Mouse (Mus musculus) liver, embryonic 11.5 days (tissue): Measurements from ENCODE around the gene Ngp. TPM values are rescaled to one million over a fixed set of nuclear protein-coding genes. Genes with fewer than 3 reads are reported as not detected.
"Not testable (repeated sequence)": the region's sequence is repeated elsewhere in the genome, so short reads cannot be mapped to it uniquely, and the experiment has no call there.

Experiments used
- ATAC-seq: fragments of 200-750 bp; cut with Nextera tagmentation; replicated peaks from 2 replicates; pipeline ENCODE4 v1.8.0; 2017; ENCODE audit warnings: moderate number of reproducible peaks, mild to moderate bottlenecking, moderate TSS enrichment, moderate library complexity; ENCODE audit not compliant: low FRiP score
- DNase-seq: peaks from one replicate; pipeline ENCODE4 v3.0.0-alpha.2; 2017; ENCODE audit warnings: low spot score
- H3K27ac ChIP-seq: fragments of 300-500 bp; sonication (generic); 2 replicates; pipeline ENCODE4 v1.5.1; 2014; ENCODE audit warnings: mild to moderate bottlenecking, low read depth, low read length, control low read depth
- H3K27me3 ChIP-seq: fragments of 300-500 bp; sonication (generic); replicated peaks from 2 replicates; pipeline ENCODE4 v1.6.1; 2014; ENCODE audit warnings: low read length, mixed read lengths; ENCODE audit not compliant: control insufficient read depth, insufficient read depth
- H3K36me3 ChIP-seq: fragments of 300-500 bp; sonication (generic); 2 replicates; pipeline ENCODE4 v1.6.1; 2014; ENCODE audit warnings: mild to moderate bottlenecking, low read length, moderate library complexity, mixed read lengths; ENCODE audit not compliant: control insufficient read depth, insufficient read depth
- H3K4me1 ChIP-seq: fragments of 300-500 bp; sonication (generic); replicated peaks from 2 replicates; pipeline ENCODE4 v1.6.1; 2014; ENCODE audit warnings: low read length, mixed read lengths; ENCODE audit not compliant: control insufficient read depth, insufficient read depth
- H3K4me2 ChIP-seq: fragments of 300-500 bp; sonication (generic); 2 replicates; pipeline ENCODE4 v1.6.1; 2014; ENCODE audit warnings: mild to moderate bottlenecking, control low read depth, moderate library complexity
- H3K4me3 ChIP-seq: fragments of 300-500 bp; sonication (generic); 2 replicates; pipeline ENCODE4 v1.5.1; 2014; ENCODE audit warnings: low read depth, low read length, control low read depth
- H3K9ac ChIP-seq: fragments of 300-500 bp; sonication (generic); 2 replicates; pipeline ENCODE4 v1.6.1; 2014; ENCODE audit warnings: low read depth, low read length, control low read depth
- H3K9me3 ChIP-seq: fragments of 300-500 bp; sonication (generic); 2 replicates; pipeline ENCODE4 v1.6.1; 2016; ENCODE audit warnings: low read length, inconsistent platforms, mixed read lengths; ENCODE audit not compliant: control insufficient read depth
- WGBS: fragments of 180-500 bp; shearing (Covaris S2); extraction: QIAGEN DNeasy Blood & Tissue Kit; methylation state at CpG from one replicate; pipeline ENCODE4 v1.1.7; 2014; 5-methylcytosine and 5-hydroxymethylcytosine counted together
- polyA plus RNA-seq: library from polyadenylated mRNA; unstranded; fragments of >200 nt; fragmentation: Nextera tagmentation; extraction: Ambion mirVana; gene quantifications from 2 replicates; pipeline ENCODE4 v1.2.1, GENCODE M21; 2014

The Ngp gene
- polyA plus RNA-seq = 16.6 and 19.0 TPM in 2 replicates

DNA sequence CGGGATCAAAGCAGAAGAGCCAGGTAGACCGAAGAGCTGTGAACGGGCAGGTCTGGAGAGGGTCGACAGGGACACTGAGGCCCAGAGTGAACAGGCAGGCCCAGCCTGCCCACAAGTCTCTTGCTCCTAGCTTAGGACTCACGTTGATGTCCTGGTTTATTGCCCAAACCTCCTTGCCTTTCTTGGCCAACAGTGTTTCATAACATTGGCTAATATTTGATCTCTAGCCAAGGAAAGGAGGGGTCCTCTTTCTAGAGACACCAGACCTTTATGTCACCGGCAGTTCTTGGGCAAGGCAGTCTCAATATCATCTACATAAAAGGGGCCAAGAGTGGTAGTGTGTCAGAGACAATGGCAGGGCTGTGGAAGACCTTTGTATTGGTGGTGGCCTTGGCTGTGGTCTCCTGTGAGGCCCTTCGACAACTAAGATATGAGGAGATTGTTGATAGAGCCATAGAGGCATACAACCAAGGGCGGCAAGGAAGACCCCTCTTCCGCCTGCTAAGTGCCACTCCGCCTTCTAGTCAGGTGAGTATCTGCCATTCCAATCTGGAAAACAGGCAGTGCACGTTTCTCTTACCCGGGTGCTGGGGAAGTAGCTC lies at the start of gene Ngp:
Ngp (plus strand) TSS at position 237 of the 602 bp plus-strand sequence.
- no peak for DNase-seq
- no peak within 1 kb of the TSS for H3K4me2 ChIP-seq
- no peaks in the 10 kb centered on the region for H3K9me3 ChIP-seq
- no peak within 1 kb of the TSS for H3K27ac ChIP-seq
- no peaks in the 10 kb centered on the region for H3K4me1 ChIP-seq
- H3K4me3 ChIP-seq = no peak within 1 kb of the TSS
- no peak within 1 kb of the TSS for H3K9ac ChIP-seq
- no peaks in the 10 kb centered on the region for H3K36me3 ChIP-seq
- ATAC-seq = no peak
- H3K27me3 ChIP-seq = no peaks in the 10 kb centered on the region
- WGBS = 82% methylated on average over 12 of the region's 12 CpGs

GRCm38 (mm10) chr9:110369860-110370259 lies 49.7 kb upstream of the Ngp start:
- no peaks in the 10 kb centered on the region for H3K27me3 ChIP-seq
- no peak overlapping the region for H3K9ac ChIP-seq
- WGBS = 80% methylated on average over 3 of the region's 3 CpGs

GRCm38 (mm10) chr9:110373871-110374270 lies 45.7 kb upstream of the Ngp start:
- Histone ChIP-seq H3K4me2 (no peak overlapping the region), H3K9me3 (no peaks in the 10 kb centered on the region), H3K4me3 (no peak overlapping the region), H3K36me3 (peaks cover 25% of the 10 kb centered on the region), H3K27me3 (no peaks in the 10 kb centered on the region), H3K4me1 (no peaks in the 10 kb centered on the region), H3K27ac (no peak overlapping the region), H3K9ac (no peak overlapping the region)
- no peak for ATAC-seq
- 91% methylated on average over 13 of the region's 13 CpGs for WGBS
- no peak for DNase-seq

More at GRCm38 (mm10) chr9:110369860-110370259, 49.7 kb upstream of the Ngp start:
- no peaks in the 10 kb centered on the region for H3K4me1 ChIP-seq
- H3K27ac ChIP-seq = no peak overlapping the region
- no peaks in the 10 kb centered on the region for H3K9me3 ChIP-seq
- no peak for ATAC-seq
- peaks cover 15% of the 10 kb centered on the region; the same call in 1 of the 2 replicates for H3K36me3 ChIP-seq
- DNase-seq = no peak
- H3K4me2 ChIP-seq = no peak overlapping the region
- no peak overlapping the region for H3K4me3 ChIP-seq

GRCm38 (mm10) chr9:110375668-110376067 lies 43.9 kb upstream of the Ngp start:
- Histone ChIP-seq H3K27ac (no peak overlapping the region), H3K4me3 (no peak overlapping the region), H3K4me1 (0 out of 2 replicates have a peak, but pooled peaks cover 2% of the 10 kb centered on the region), H3K4me2 (no peak overlapping the region), H3K27me3 (no peaks in the 10 kb centered on the region), H3K36me3 (peaks cover 29% of the 10 kb centered on the region), H3K9ac (no peak overlapping the region), H3K9me3 (no peaks in the 10 kb centered on the region)
- no peak for ATAC-seq
- WGBS = 95% methylated on average over 3 of the region's 3 CpGs
- DNase-seq = no peak

DNA sequence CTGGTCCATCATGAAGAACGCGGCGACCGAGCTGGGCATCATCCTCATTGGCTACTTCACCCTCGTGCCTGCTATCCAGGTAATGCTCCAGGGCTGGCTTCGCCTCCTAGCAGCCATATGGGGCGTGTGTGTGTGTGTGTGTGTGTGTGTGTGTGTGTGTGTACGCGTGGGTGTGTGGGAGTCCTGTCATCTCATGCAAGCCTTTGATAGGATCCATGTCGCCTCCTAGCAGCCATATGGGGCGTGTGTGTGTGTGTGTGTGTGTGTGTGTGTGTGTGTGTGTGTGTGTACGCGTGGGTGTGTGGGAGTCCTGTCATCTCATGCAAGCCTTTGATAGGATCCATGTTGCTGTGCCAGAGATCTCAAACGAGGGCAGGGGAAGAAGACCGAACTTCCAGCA lies 41.9 kb upstream of the Ngp start:
- not testable (repeated sequence) for ATAC-seq, H3K4me2 ChIP-seq, DNase-seq, H3K9me3 ChIP-seq, H3K27me3 ChIP-seq, H3K4me3 ChIP-seq, H3K4me1 ChIP-seq, H3K27ac ChIP-seq, H3K9ac ChIP-seq
- H3K36me3 ChIP-seq = peaks cover 29% of the 10 kb centered on the region
- 90% methylated on average over 13 of the region's 15 CpGs for WGBS

GRCm38 (mm10) chr9:110379361-110379760 lies 40.2 kb upstream of the Ngp start:
- Histone ChIP-seq H3K27me3 (no peaks in the 10 kb centered on the region), H3K36me3 (peaks cover 31% of the 10 kb centered on the region), H3K9ac (no peak overlapping the region), H3K4me1 (0 out of 2 replicates have a peak, but pooled peaks cover 5% of the 10 kb centered on the region), H3K9me3 (no peaks in the 10 kb centered on the region), H3K4me2 (no peak overlapping the region), H3K27ac (no peak overlapping the region), H3K4me3 (no peak overlapping the region)
- DNase-seq (no peak), ATAC-seq (no peak)
- WGBS = 98% methylated on average over 8 of the region's 8 CpGs

DNA sequence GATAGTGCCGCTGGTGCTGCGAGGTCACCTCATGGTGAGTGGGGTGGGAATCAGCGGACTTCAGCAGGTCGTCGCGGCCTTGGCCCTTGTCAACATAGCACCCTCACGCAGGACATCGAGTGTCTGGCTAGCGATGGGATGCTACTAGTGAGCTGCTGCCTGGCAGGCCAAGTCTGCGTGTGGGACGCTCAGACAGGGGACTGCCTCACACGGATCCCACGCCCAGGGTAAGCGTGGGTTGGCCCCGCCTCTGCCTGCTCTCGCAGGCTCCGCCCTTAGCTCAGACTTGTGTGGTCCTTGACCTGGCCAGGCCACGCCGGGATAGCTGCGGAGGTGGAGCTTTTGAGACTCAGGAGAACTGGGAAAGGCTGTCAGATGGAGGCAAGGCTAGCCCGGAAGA lies 38.9 kb upstream of the Ngp start:
- Histone ChIP-seq H3K9me3 (no peaks in the 10 kb centered on the region), H3K9ac (no peak overlapping the region), H3K4me3 (no peak overlapping the region), H3K27ac (no peak overlapping the region), H3K27me3 (no peaks in the 10 kb centered on the region), H3K36me3 (peaks cover 37% of the 10 kb centered on the region), H3K4me1 (0 out of 2 replicates have a peak, but pooled peaks cover 5% of the 10 kb centered on the region), H3K4me2 (peak overlapping the region; percentile 2; the same call in 1 of the 2 replicates)
- DNase-seq (no peak), ATAC-seq (peak; percentile 25; the same call in 1 of the 2 replicates)
- 55% methylated on average over 21 of the region's 21 CpGs for WGBS

DNA sequence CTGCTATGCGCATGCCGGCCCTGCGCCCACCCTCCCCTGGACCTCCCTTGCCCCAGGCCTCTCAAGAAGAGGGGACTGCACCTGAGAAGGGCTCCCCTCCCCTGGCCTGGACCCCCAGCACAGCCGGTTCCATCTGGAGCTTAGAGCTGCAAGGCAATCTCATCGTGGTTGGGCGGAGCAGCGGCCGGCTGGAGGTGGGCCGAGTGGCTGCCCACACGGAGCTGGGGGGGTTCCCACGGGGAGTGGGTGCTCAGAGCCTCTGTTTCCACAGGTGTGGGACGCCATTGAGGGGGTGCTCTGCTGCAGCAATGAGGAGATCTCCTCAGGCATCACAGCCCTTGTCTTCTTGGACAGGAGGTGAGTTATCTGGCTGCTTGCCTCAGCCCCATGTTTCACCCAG lies 38.3 kb upstream of the Ngp start:
- DNase-seq (no peak), ATAC-seq (no peak)
- H3K9me3 ChIP-seq = no peaks in the 10 kb centered on the region
- peaks cover 42% of the 10 kb centered on the region for H3K36me3 ChIP-seq
- no peak overlapping the region for H3K27ac ChIP-seq
- 77% methylated on average over 12 of the region's 12 CpGs for WGBS
- no peak overlapping the region for H3K4me2 ChIP-seq
- no peaks in the 10 kb centered on the region for H3K27me3 ChIP-seq
- no peak overlapping the region for H3K9ac ChIP-seq
- H3K4me3 ChIP-seq = no peak overlapping the region
- 0 out of 2 replicates have a peak, but pooled peaks cover 5% of the 10 kb centered on the region for H3K4me1 ChIP-seq

GRCm38 (mm10) chr9:110384369-110384929 lies 35.1 kb upstream of the Ngp start:
- H3K4me2 ChIP-seq = no peak overlapping the region
- H3K36me3 ChIP-seq = peaks cover 52% of the 10 kb centered on the region
- 92% methylated on average over 7 of the region's 7 CpGs for WGBS
- H3K4me3 ChIP-seq = no peak overlapping the region
- no peaks in the 10 kb centered on the region for H3K27me3 ChIP-seq
- no peak overlapping the region for H3K9ac ChIP-seq
- H3K27ac ChIP-seq = no peak overlapping the region
- no peak for DNase-seq
- ATAC-seq = no peak
- no peaks in the 10 kb centered on the region for H3K9me3 ChIP-seq
- 0 out of 2 replicates have a peak, but pooled peaks cover 5% of the 10 kb centered on the region for H3K4me1 ChIP-seq
